Mouse (Mus musculus): ENCODE results near the gene Pou6f1. TPM values are rescaled to one million over a fixed set of nuclear protein-coding genes. Genes with fewer than 3 reads are reported as not detected.

Gene Pou6f1
- polyA plus RNA-seq, 1 experiment from 2014 or later = 6.6 TPM

DNA sequence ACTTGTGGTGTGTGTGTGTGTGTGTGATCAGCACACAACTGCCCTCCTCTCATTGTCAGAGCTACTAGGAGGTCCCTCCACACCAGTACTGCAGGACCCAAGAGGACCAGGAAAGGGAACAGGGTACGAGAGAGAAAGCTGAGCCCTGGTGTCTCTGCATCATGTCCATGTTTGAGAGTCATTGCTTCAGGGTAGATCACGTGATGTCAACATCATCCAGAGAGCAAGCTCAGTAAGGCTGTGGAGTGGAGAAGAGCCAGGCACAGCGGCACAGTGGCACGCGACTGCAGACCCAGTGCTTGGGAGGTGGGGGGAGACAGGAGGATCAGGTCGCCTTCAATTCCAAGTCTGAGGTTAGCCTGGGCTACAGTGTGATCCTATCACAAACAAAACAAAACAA is 23.4 kb downstream of the Pou6f1 start:
- 0 out of 2 replicates have a peak, but pooled peaks cover 11% of the 10 kb centered on the region for H3K4me1 ChIP-seq (replicated peaks)
- H3K9ac ChIP-seq (replicated peaks) = no peak overlapping the region
- H3K4me2 ChIP-seq = no peak overlapping the region
- WGBS = 83% methylated on average over 6 of the region's 6 CpGs
- H3K27ac ChIP-seq = no peak overlapping the region
- no peak for ATAC-seq (ENCODE audit: insufficient number of reproducible peaks, insufficient read depth, low FRiP score, low TSS enrichment, low read depth)
- no peaks in the 10 kb centered on the region for H3K27me3 ChIP-seq
- no peaks in the 10 kb centered on the region for H3K36me3 ChIP-seq
- no peaks in the 10 kb centered on the region for H3K9me3 ChIP-seq
- H3K4me3 ChIP-seq (replicated peaks) = no peak overlapping the region

DNA sequence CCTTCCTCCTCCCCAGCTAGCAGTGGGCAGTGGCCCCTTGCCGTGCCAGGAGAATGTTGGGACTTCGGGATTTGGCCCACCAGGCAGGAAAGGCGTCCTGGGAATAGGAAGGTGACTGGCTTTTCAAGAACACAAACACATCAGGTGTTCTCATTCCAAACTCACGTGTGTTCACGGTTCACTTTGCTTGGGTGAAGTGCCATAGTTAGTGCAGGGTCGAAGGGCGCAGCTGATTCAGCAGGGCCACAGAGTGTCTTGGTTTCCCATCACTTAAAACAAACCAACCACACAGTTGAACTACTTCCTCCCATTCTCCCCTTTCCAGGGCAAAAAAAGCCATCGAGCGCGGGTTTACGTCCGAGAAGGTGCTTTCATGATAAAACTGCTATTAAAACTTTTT is 24.4 kb downstream of the Pou6f1 start:
- 0 out of 2 replicates have a peak, but pooled peaks cover 11% of the 10 kb centered on the region for H3K4me1 ChIP-seq (replicated peaks)
- H3K9ac ChIP-seq (replicated peaks) = no peak overlapping the region
- no peaks in the 10 kb centered on the region for H3K27me3 ChIP-seq
- WGBS = 88% methylated on average over 12 of the region's 12 CpGs
- H3K27ac ChIP-seq = no peak overlapping the region
- no peak overlapping the region for H3K4me3 ChIP-seq (replicated peaks)
- H3K36me3 ChIP-seq = no peaks in the 10 kb centered on the region
- H3K4me2 ChIP-seq = no peak overlapping the region
- H3K9me3 ChIP-seq = no peaks in the 10 kb centered on the region
- ATAC-seq (ENCODE audit: insufficient number of reproducible peaks, insufficient read depth, low FRiP score, low TSS enrichment, low read depth) = no peak

DNA sequence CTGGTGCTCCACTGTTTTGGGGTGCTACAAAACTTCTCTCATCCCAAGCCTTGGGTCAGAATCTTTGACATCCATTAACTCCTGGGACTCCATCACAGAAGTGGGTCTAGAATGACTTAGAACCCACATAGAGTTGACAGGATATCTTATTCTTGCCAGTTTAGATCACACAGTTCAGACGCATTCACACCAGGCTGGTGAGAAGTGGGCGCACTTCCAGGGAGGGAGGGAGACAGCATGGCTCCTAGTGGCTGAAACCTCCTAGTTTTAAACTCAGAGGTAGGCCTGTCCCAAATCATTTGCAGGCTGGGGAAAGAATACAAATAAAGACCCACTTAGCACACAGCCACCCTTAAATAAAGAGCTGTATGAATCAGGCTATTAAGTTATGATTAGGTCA is 25.4 kb downstream of the Pou6f1 start:
- no peak overlapping the region for H3K4me3 ChIP-seq (replicated peaks)
- H3K9ac ChIP-seq (replicated peaks) = no peak overlapping the region
- 0 out of 2 replicates have a peak, but pooled peaks cover 11% of the 10 kb centered on the region for H3K4me1 ChIP-seq (replicated peaks)
- no peaks in the 10 kb centered on the region for H3K36me3 ChIP-seq
- no peak for ATAC-seq (ENCODE audit: insufficient number of reproducible peaks, insufficient read depth, low FRiP score, low TSS enrichment, low read depth)
- no peak overlapping the region for H3K4me2 ChIP-seq
- H3K9me3 ChIP-seq = no peaks in the 10 kb centered on the region
- H3K27me3 ChIP-seq = no peaks in the 10 kb centered on the region
- WGBS = 68% methylated on average over 2 of the region's 2 CpGs
- peak overlapping the region; percentile 50 for H3K27ac ChIP-seq

DNA sequence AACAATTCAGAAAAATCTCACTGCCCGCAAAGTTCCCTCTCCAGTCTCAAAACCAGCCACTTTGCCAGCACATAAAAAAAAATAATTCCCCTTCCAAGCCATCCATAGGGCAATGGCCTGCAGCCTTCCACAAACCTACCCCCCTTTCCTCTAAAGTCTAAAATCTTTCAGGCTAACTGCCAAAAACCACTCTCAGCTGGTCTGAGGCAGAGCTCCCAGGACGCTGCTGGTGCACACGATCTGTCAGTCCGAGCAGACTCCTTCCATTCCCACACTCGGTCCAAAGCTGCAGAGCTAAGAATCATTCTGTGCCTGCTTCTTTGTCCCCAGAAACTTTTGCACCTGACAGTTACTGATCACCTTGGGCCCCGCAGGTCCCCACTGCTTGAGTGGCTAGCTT is 25.8 kb downstream of the Pou6f1 start:
- ATAC-seq (ENCODE audit: insufficient number of reproducible peaks, insufficient read depth, low FRiP score, low TSS enrichment, low read depth) = no peak

DNA sequence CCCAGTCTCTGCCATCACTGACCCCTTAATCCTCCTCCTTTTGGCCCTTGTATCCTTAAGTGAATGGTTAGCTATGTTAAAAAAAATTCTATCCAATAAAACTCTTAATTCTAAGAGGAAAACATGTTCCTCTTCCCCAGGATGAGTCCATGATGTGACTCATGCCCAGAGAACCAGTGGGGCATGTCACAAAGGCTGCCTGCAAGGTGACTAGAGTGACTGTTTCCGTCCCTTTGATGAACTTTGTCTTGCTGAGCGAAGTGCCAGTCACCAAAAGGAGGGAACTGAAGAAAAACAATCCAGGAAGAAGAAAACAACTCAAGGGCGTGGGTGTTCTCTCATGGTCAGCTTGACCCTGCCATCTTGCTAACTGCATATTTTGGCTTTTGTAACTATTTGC is 30.5 kb downstream of the Pou6f1 start:
- H3K4me3 ChIP-seq (replicated peaks) = no peak overlapping the region
- 0 out of 2 replicates have a peak, but pooled peaks cover 8% of the 10 kb centered on the region for H3K4me1 ChIP-seq (replicated peaks)
- no peak overlapping the region for H3K9ac ChIP-seq (replicated peaks)
- no peak overlapping the region for H3K4me2 ChIP-seq
- H3K27me3 ChIP-seq = no peaks in the 10 kb centered on the region
- H3K36me3 ChIP-seq = no peaks in the 10 kb centered on the region
- no peak for ATAC-seq (ENCODE audit: insufficient number of reproducible peaks, insufficient read depth, low FRiP score, low TSS enrichment, low read depth)
- no peaks in the 10 kb centered on the region for H3K9me3 ChIP-seq
- WGBS = 74% methylated on average over 3 of the region's 3 CpGs
- no peak overlapping the region for H3K27ac ChIP-seq

More for the DNA sequence above, 25.8 kb downstream of the Pou6f1 start:
- 51% methylated on average over 6 of the region's 6 CpGs for WGBS
- Histone ChIP-seq H3K4me2 (no peak overlapping the region), H3K4me3 (replicated peaks) (no peak overlapping the region), H3K36me3 (no peaks in the 10 kb centered on the region), H3K27ac (peak overlapping the region; percentile 50), H3K27me3 (no peaks in the 10 kb centered on the region), H3K4me1 (replicated peaks) (0 out of 2 replicates have a peak, but pooled peaks cover 11% of the 10 kb centered on the region), H3K9me3 (no peaks in the 10 kb centered on the region), H3K9ac (replicated peaks) (no peak overlapping the region)

DNA sequence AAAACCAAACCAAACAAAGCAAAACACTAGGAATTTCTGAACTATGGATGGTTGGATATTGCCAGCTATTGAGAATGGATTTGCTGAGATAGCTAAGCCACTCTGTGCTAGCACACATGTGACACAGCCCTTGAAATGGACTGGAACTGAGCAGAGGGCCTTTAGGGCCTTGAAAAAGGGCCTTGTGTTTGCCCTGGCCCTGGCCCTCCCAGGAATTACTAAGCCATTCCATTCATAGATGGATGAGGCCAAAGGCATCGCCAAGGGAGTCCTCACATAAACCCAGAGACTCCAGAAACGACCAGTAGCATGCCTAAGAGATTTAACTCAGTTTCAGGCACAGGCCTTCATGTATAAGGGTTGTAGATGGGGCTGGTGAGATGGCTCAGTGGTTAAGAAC is 33.3 kb downstream of the Pou6f1 start:
- no peak overlapping the region for H3K4me2 ChIP-seq
- ATAC-seq (ENCODE audit: insufficient number of reproducible peaks, insufficient read depth, low FRiP score, low TSS enrichment, low read depth) = no peak
- H3K36me3 ChIP-seq = no peaks in the 10 kb centered on the region
- no peaks in the 10 kb centered on the region for H3K27me3 ChIP-seq
- no peak overlapping the region for H3K9ac ChIP-seq (replicated peaks)
- WGBS = 68% methylated on average over 2 of the region's 2 CpGs
- H3K4me1 ChIP-seq (replicated peaks) = no peaks in the 10 kb centered on the region
- H3K4me3 ChIP-seq (replicated peaks) = no peak overlapping the region
- no peaks in the 10 kb centered on the region for H3K9me3 ChIP-seq
- no peak overlapping the region for H3K27ac ChIP-seq

DNA sequence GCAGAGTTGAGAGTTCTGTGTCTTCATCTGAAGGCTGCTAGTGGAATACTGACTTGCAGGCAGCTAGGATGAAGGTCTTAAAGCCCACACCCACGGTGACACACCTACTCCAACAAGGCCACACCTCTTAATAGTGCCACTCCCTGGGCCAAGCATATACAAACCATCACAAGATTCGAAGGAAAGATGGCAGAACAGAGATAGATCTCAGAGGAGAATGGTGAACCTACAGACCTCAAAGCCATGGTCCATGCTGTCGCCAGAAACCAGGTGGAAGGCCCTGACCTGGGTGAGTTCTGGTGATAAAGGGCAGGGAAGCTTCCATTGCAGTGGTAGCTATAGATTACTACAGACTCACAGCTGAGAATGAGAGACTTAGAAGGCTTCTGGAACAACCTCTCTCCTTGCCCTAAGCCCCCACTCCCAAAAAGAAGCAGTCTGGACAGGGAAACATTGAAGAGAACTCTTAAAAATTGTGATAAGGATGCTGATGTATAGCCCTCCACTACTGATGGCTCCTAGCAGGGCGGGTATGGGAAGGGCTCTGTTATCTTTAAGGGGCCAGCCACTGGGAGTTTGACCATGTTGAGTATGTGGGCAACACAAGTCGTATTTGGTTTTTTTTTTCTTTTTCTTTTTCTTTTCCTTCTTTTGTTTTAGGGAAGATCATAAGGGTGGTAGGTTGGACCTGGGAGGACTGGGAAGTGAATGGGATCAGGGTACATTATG is 41.9 kb downstream of the Pou6f1 start:
- H3K36me3 ChIP-seq = no peaks in the 10 kb centered on the region
- no peak overlapping the region for H3K4me2 ChIP-seq
- ATAC-seq (ENCODE audit: insufficient number of reproducible peaks, insufficient read depth, low FRiP score, low TSS enrichment, low read depth) = no peak
- no peak overlapping the region for H3K4me3 ChIP-seq (replicated peaks)
- H3K9ac ChIP-seq (replicated peaks) = no peak overlapping the region
- no peaks in the 10 kb centered on the region for H3K4me1 ChIP-seq (replicated peaks)
- 80% methylated on average over 5 of the region's 5 CpGs for WGBS
- no peaks in the 10 kb centered on the region for H3K27me3 ChIP-seq
- no peak overlapping the region for H3K27ac ChIP-seq
- H3K9me3 ChIP-seq = no peaks in the 10 kb centered on the region

DNA sequence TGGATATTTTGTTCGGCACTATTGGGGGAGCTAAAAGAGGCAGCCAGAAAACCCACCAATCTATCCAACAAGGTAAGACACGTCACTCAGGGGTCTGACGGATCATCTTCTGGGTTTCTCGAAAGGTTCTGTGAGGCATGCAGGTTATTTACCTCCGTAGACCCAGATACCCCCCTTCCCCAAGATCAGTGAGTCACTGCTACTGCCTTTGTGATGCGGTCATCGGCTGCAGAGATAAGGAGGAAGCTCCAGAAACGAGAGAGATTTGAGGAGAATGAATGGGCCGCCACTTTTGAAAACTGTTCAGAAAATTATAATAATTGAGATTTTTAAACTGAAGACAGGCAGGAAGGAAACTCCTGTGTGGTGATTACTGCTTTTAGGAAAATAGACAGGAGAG is 43.4 kb downstream of the Pou6f1 start:
- H3K9me3 ChIP-seq = no peaks in the 10 kb centered on the region
- H3K9ac ChIP-seq (replicated peaks) = no peak overlapping the region
- no peak overlapping the region for H3K4me3 ChIP-seq (replicated peaks)
- no peak overlapping the region for H3K4me2 ChIP-seq
- no peak for ATAC-seq (ENCODE audit: insufficient number of reproducible peaks, insufficient read depth, low FRiP score, low TSS enrichment, low read depth)
- H3K36me3 ChIP-seq = no peaks in the 10 kb centered on the region
- no peaks in the 10 kb centered on the region for H3K4me1 ChIP-seq (replicated peaks)
- 90% methylated on average over 9 of the region's 9 CpGs for WGBS
- H3K27me3 ChIP-seq = no peaks in the 10 kb centered on the region
- H3K27ac ChIP-seq = no peak overlapping the region

DNA sequence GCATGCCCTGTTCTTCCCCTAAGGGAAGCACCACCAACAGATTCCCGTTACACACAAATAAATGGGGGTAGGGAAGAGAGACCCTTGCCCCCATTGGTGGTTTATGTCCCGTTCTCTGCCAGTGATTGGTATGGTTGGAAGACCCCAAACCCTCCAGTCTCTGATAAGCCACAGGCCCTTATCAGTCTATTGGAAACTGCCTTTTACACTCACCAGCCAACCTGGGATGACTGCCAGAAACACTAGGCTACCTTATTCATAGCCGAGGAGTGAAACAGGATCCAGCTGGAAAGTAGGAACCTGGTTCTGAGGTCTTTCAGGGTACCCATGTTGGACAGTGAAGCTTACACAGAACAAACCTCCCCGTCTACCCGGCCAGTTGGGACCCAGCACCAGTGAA is 43.8 kb downstream of the Pou6f1 start:
- H3K36me3 ChIP-seq = no peaks in the 10 kb centered on the region
- 90% methylated on average over 5 of the region's 5 CpGs for WGBS

DNA sequence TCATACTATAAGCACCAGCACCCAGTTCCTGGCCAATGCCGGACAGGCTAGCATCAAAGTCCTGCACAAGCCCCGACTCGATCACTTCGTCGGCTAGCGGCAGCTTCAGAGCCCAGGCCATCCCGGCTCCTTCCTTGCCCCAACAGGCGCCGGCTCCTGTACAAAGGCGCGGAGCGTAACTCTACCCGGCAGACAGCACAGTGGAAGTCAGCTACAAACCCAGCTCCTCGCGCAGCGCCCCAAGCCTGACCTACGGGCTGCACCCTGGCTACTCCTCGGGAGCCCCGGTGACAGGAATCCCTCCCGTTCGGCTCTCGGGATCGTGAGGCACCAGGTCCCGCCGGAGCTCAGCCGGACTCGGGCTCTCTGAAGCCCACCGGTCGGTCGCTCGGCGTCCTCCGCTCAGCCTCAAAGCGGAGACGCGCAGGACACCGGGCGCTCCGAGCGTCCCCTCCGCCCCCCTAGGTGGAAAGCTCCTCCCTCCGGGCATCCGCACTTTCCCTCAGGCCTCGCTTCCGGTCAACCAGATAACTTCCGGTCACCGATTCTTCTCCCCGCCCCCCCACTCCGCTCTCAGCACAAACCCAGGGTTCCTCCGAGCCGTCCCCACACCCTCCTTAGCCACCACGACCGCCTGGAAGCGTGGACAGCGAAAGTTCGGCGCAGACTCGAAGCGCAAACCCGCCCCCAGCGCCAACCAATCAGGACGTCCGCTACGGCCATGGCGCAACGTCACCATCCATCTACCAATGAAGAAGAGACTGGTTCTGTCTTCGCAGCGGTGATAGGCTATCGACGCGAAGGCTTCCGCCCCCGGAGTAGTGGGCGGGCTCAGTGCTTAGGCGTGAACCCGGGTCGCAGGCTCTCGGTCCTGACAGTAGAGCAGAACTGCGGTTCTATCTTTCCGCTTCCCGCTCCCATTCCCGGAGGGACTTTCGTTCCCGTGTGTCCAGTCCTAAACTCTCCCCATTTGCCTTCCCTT is 48.2 kb downstream of the Pou6f1 start, which contains the start of gene Tfcp2:
TSS of gene Tfcp2 (minus strand) at position 683 of the 982 bp plus-strand sequence.
- no peaks in the 10 kb centered on the region for H3K27me3 ChIP-seq
- WGBS = under 1% methylated on average over 84 of the region's 84 CpGs
- H3K4me1 ChIP-seq (replicated peaks) = peaks cover 8% of the 10 kb centered on the region; the same call in 1 of the 2 replicates
- peak within 1 kb of the TSS; percentile 95 for H3K27ac ChIP-seq
- peak within 1 kb of the TSS; percentile 89 for H3K4me3 ChIP-seq (replicated peaks)
- peak; percentile 98 for ATAC-seq (ENCODE audit: insufficient number of reproducible peaks, insufficient read depth, low FRiP score, low TSS enrichment, low read depth)
- H3K4me2 ChIP-seq = peak within 1 kb of the TSS; percentile 90
- peaks cover 25% of the 10 kb centered on the region for H3K36me3 ChIP-seq
- H3K9ac ChIP-seq (replicated peaks) = peak within 1 kb of the TSS; percentile 87
- H3K9me3 ChIP-seq = no peaks in the 10 kb centered on the region

More for the DNA sequence above, 43.8 kb downstream of the Pou6f1 start:
- H3K9me3 ChIP-seq = no peaks in the 10 kb centered on the region
- ATAC-seq (ENCODE audit: insufficient number of reproducible peaks, insufficient read depth, low FRiP score, low TSS enrichment, low read depth) = no peak
- H3K27me3 ChIP-seq = no peaks in the 10 kb centered on the region
- H3K4me1 ChIP-seq (replicated peaks) = peaks cover 1% of the 10 kb centered on the region; the same call in 1 of the 2 replicates
- H3K9ac ChIP-seq (replicated peaks) = no peak overlapping the region
- no peak overlapping the region for H3K4me3 ChIP-seq (replicated peaks)
- H3K4me2 ChIP-seq = no peak overlapping the region
- no peak overlapping the region for H3K27ac ChIP-seq

DNA sequence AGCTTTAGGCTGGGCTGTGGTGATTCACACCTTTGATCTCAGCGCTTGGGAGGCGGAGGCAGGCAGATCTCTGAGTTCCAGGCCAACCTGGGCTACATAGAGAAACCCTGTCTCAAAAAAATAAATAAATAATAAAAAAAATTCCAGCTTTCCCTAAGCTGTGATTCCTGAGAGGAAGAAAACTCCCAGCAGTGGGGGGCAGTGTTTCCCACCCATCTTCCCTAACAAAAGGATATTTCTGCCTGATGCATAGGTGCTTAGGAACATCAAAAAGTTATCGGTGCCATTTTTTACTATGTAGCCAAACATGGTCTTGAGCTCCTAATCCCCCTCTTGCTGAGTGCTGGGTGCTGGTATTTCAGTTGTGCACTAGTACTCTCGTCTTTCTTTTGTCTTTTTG is 49.5 kb downstream of the Pou6f1 start:
- Histone ChIP-seq H3K27me3 (no peaks in the 10 kb centered on the region), H3K27ac (no peak overlapping the region), H3K9me3 (peaks cover 7% of the 10 kb centered on the region; the same call in 1 of the 2 replicates), H3K36me3 (peaks cover 37% of the 10 kb centered on the region), H3K9ac (replicated peaks) (no peak overlapping the region), H3K4me2 (peak overlapping the region; percentile 90), H3K4me3 (replicated peaks) (0 out of 2 replicates have a peak overlapping the region, but pooled peaks have one; percentile 89), H3K4me1 (replicated peaks) (peaks cover 8% of the 10 kb centered on the region; the same call in 1 of the 2 replicates)
- 95% methylated on average over 4 of the region's 4 CpGs for WGBS
- no peak for ATAC-seq (ENCODE audit: insufficient number of reproducible peaks, insufficient read depth, low FRiP score, low TSS enrichment, low read depth)
